Mouse (Mus musculus) T-helper 2 cell (primary cell): ENCODE data around the gene Eral1.

Experiments used
- in situ Hi-C: fragments of 300-600 bp; cut with MboI, MseI; formaldehyde crosslinking; loops from one replicate; pipeline ENCODE4 v1.15.1; 2025; ENCODE audit warnings: high pct_unique_total_duplicates

The Eral1 gene

DNA sequence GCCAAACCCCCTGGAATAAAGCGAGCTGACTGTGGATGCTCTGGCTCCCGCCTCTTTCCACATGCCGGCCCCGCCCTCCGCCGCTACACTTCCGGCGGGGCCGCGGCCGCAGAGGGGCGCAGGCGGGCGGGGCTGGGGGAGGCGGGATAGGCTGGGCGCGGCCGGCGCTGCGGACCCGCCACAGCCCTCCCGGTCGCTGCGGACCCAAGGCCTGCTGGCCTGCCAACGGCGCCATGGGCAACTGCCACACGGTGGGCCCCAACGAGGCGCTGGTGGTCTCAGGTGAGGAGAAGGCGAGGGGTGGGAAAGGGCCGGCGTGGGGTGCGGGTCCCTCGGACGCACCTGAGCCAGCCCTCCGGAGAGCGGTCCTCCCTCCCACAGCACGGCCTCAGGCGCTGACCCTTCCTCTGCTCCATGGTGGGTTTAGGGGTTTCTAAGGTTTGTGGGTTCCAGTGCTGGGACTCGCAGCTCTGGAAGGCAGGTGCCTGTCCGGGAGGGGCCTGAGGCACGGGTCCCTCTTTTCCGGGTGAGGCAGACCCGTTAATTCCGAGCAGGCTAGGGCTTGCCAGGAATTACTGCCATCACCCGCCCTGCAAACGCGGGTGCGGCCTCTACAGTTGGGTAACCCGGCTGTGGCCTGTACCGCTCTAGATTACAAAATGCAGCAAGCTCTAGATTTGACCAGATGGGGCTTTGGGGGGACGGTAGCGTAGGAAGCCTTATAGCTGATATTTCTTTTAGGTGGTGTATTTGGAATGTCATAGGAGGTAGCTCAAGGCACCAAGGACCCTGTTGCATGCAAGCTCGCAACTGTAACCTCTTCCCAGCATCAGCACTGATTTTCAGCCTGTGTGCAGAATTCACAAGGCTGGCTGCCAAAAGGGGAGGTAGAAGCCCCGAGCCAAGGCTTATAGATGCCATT, 42.1 kb downstream of the Eral1 start, which contains the start of gene Flot2:
Flot2 (plus strand) TSS at position 101 of the 922 bp plus-strand sequence.
- in situ Hi-C loops = no loop called here

DNA sequence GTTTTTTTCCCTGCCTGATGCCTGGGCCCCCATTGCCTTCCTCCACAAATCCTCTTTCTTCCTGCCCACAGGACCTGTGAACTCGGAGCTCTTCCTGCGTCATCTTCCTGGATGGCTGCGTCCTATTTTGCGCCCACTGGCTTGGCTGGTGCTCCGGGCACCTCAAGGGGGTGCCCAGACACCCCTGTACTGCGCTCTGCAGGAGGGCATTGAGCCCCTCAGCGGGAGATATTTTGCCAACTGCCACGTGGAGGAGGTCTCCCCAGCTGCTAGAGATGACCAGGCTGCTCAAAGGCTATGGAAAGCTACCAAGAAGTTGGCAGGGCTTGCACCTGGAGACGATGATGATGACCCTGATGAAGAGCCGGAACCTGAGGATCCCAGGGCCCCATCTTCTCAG, 43.4 kb downstream of the Eral1 start:
- in situ Hi-C loops = no loop called here

DNA sequence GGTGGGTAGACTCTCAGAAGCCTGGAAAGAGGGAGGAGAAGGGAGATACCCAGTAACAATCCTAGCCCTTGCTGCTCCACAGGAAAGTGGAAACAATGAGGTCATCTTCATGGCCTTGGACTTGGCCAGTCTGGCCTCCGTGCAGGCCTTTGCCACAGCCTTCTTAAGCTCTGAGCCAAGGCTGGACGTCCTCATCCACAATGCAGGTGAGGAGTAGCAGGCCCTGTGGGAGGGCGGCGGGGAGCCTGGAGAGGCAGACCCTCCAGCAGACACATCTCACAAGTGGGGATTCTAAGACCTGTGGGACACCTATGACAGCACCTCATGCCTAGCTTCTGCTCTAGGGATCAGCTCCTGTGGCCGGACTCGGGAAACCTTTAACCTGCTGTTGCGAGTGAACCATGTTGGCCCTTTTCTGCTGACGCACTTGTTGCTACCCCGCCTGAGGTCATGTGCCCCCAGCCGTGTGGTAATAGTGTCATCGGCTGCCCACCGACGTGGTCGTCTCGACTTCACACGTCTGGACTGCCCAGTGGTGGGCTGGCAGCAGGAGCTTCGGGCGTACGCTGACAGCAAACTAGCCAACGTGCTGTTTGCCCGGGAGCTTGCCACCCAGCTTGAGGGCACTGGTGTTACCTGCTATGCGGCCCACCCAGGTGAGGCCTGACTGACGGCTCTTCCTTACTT, 46.1 kb downstream of the Eral1 start:
- in situ Hi-C loops = no loop called here

DNA sequence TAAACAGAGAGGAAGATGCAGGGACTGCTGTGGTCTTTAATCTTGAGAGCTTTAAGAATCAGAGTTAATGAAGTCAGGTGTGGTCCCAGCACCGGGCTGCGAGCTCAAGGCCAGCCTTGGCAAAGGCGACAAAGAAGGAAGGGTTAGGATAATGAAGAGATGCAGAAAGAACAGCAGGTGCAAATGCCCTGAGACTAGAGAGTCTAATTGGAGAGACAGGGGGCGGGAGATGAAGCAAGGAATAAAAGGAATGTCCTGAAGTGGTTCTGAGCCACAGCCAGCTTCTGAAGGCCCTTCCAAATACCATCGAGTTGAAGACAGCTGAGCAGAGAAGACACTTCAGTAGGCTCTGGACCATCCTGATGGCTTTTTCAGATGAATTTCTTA, 47.4 kb downstream of the Eral1 start:
- in situ Hi-C loops = no loop called here

DNA sequence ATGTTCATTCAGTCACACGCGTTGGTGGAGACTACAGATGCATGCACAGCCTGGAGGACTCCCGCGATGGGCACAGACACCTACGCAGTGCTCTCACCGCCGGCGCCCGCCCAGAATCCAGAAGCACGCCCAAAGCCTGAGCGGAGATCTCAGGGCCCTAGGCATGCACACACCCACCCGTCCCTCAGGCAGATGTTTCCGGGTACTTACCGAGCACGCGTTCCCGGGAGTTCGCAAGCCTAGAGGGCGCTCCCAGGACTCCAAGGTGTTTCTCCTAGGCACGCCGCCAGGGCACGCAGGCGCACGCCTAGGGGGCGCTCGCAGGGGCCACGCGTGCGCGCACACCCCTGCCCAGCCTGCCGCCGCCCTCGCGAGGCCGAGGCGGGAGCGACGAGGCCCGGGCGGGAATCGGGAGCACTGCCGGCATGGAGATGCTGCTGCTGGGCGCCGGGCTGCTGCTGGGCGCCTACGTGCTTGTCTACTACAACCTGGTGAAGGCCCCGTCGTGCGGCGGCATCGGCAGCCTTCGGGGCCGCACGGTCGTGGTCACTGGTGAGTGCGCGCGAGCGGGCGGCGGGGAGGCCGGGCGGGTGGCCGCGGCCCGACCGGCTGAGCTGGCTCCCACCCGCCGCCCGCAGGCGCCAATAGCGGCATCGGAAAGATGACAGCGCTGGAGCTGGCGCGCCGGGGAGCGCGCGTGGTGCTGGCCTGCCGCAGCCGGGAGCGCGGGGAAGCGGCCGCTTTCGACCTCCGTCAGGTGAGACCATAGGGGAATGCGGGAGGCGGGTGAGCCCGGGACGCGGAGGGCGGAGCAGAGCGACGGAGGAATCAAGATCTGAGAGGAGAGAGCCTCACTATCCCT, 48.0 kb downstream of the Eral1 start, which contains the start of gene Dhrs13:
Dhrs13 (plus strand) TSS at position 334 of the 862 bp plus-strand sequence.
- in situ Hi-C loops = no loop called here

DNA sequence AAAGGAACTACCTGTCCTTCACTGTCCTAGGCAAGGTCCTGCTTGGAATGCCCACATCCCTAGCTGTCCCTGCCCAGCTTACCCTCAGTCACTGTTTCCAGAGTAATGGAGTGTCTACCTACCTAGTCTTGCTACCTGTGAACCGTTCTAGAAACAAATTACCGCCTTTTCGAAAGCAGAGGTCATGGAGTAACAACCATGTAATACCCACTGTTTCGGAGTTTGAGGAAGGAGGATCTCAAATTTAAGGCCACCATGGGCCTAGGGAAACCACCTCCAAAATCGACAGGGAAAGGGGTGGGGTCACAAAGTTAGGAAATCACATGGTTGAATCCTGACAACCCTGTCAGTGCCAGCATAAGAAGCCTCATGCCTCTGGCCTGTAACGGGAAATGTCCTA, 48.8 kb downstream of the Eral1 start:
- in situ Hi-C loops = no loop called here

DNA sequence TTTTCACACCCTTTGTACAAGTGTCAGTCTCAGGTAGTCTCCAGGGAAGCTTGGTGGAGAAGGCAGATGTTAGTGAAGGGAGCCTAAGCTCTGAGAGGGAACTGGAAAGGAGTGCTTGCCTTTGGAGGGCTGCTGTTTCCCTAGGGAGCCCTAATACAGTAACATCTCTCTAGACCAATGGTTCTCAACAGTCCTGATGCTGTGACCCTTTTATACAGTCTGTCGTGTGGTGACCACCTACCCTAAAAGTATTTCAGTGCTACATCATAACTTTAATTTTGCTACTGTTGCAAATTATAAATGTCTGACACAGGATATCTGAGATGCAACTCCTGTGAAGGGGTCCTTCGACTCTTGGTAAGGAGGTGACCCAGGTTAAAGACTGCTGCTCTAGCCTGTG, 49.6 kb downstream of the Eral1 start:
- in situ Hi-C loops = no loop called here

DNA sequence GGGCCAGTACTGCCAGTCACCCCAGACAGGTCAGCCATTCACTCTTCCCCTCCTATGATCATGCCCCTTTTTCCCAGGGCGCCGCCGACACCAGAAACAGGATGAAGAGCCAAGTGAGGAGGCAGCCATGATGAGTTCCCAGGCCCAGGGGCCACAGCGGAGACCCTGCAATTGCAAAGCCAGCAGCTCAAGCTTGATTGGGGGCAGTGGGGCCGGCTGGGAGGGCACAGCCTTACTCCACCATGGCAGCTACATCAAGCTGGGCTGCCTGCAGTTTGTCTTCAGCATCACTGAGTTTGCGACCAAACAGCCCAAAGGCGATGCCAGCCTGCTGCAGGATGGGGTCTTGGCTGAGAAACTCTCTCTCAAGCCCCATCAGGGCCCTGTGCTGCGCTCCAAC, 50.9 kb downstream of the Eral1 start:
- in situ Hi-C loops = no loop called here

DNA sequence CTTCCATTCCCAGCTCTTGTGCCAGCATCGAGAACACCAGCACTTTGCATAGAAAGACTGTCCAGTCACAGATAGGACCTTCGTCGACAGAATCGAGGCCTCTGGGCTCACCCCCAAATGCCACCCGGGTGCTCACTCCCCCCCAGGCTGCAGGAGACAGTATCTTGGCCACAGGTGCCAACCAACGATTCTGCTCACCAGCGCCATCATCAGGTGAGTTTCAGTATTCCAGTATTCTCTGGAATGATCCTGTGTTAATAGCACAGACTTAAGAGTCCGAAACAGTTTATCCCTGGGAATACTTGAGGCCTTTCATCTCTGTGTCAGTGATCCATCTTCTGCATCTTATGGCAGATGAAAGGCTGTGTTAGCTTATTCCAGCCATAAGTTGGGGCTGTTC, 56.6 kb downstream of the Eral1 start:
- in situ Hi-C loops = loop anchor here (5.0 kb wide), 1 partner anchor 36 kb away; no protein-coding TSS in a partner anchor
